Mouse (Mus musculus): ENCODE measurements around the gene Ddx49. TPM values are rescaled to one million over a fixed set of nuclear protein-coding genes. Genes with fewer than 3 reads are reported as not detected.

Gene Ddx49
- polyA plus RNA-seq, 1 experiment: 33.4 TPM

DNA sequence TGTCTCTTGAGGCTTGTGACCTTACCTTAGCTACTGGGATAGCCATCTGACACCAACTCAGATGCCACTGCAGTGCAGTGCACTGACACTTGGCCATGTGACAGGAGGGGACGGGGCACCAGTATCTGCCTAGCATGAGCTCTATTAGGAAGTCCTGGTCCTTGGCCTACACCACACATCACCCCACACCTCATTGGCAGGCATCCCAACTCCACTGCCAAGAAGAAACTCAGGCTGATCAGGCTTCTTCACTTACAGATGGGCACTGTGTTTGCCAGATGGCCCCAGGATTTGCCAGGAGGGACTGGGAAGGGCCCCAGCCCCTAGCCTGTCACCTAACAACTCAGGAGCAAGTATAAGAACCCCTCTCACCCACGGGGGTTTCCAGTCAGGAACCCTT is 11.1 kb upstream of the Ddx49 start:
- WGBS: 73% methylated on average over 2 of the region's 2 CpGs
- Histone ChIP-seq H3K4me1 (ENCODE audit: control insufficient read depth, insufficient read depth, low read length) (no peaks in the 10 kb centered on the region; the same call in 1 of the 2 replicates), H3K4me3 (replicated peaks; ENCODE audit: control insufficient read depth, low read depth, low read length) (no peak overlapping the region), H3K27ac (ENCODE audit: control insufficient read depth, insufficient read depth, low read depth, low read length, poor library complexity) (no peak overlapping the region; the same call in 1 of the 2 replicates)
- no peak for TF ChIP-seq CTCF (IDR thresholded peaks at IDR 0.05; ENCODE audit: control insufficient read depth, insufficient read depth, low read length)
- TF ChIP-seq POLR2A (IDR thresholded peaks at IDR 0.05; ENCODE audit: borderline replicate concordance, control insufficient read depth, low read depth, low read length): no peak

GRCm38 (mm10) chr8:70309311-70309710 is 7.0 kb upstream of the Ddx49 start:
- no peak overlapping the region for H3K4me3 ChIP-seq (replicated peaks; ENCODE audit: control insufficient read depth, low read depth, low read length)
- no peaks in the 10 kb centered on the region for H3K4me1 ChIP-seq (ENCODE audit: control insufficient read depth, insufficient read depth, low read length)
- H3K27ac ChIP-seq (ENCODE audit: control insufficient read depth, insufficient read depth, low read depth, low read length, poor library complexity): no peak overlapping the region
- TF ChIP-seq POLR2A (IDR thresholded peaks at IDR 0.05; ENCODE audit: borderline replicate concordance, control insufficient read depth, low read depth, low read length) (no peak), CTCF (IDR thresholded peaks at IDR 0.05; ENCODE audit: control insufficient read depth, insufficient read depth, low read length) (peak; percentile 44; the same call in 1 of the 2 replicates)
- WGBS: 41% methylated on average over 2 of the region's 2 CpGs

DNA sequence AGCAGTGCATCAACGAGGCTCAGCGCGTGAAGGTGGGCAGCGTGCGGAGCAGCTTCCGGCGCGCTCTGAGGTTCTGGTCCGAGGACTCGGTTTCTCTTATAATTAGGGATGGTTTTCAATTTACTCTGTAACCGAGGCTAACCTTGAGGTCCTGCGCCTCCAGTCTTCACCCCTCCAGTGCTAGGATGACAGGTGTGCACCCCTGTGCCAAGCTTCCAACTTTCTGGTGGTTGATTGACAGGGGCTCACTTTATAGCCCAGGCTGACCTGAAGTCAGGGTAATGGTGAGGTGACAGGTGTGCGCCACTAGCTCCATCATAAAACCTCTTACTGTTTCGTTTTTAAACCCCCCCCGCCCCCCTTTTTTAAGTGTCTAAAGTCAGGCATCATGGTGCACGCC is 612 bp upstream of the Ddx49 start:
- Histone ChIP-seq H3K4me3 (replicated peaks; ENCODE audit: control insufficient read depth, low read depth, low read length) (peak overlapping the region; percentile 77), H3K27ac (ENCODE audit: control insufficient read depth, insufficient read depth, low read depth, low read length, poor library complexity) (peak overlapping the region; percentile 7), H3K4me1 (ENCODE audit: control insufficient read depth, insufficient read depth, low read length) (peaks cover 3% of the 10 kb centered on the region; the same call in 1 of the 2 replicates)
- TF ChIP-seq CTCF (IDR thresholded peaks at IDR 0.05; ENCODE audit: control insufficient read depth, insufficient read depth, low read length) (no peak), POLR2A (IDR thresholded peaks at IDR 0.05; ENCODE audit: borderline replicate concordance, control insufficient read depth, low read depth, low read length) (no peak)
- WGBS: 2% methylated on average over 16 of the region's 16 CpGs

DNA sequence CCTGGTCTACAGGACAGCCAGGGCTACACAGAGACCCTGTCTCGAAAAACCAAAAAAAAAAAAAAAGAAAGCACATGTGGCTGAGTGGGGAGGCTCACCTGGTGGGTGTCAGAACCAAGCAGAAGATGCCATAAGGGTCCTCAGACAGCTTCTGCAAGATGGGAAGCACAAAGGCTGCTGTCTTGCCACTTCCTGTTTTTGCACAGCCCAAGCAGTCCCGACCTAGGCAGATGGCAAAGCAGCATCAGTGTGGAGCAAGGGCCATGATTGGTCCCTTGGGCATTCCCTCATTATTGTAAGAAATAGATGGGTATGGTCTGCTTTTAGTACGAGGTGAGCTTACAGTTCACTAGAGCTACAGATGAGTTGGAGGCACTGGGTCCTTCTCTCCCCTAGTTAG is 1.4 kb downstream of the Ddx49 start:
- no peak overlapping the region for H3K4me3 ChIP-seq (replicated peaks; ENCODE audit: control insufficient read depth, low read depth, low read length)
- TF ChIP-seq POLR2A (IDR thresholded peaks at IDR 0.05; ENCODE audit: borderline replicate concordance, control insufficient read depth, low read depth, low read length) (no peak), CTCF (IDR thresholded peaks at IDR 0.05; ENCODE audit: control insufficient read depth, insufficient read depth, low read length) (no peak)
- 44% methylated on average over 3 of the region's 3 CpGs for WGBS
- no peak overlapping the region for H3K27ac ChIP-seq (ENCODE audit: control insufficient read depth, insufficient read depth, low read depth, low read length, poor library complexity)
- peaks cover 3% of the 10 kb centered on the region; the same call in 1 of the 2 replicates for H3K4me1 ChIP-seq (ENCODE audit: control insufficient read depth, insufficient read depth, low read length)

- TF ChIP-seq POLR2A (IDR thresholded peaks at IDR 0.05; ENCODE audit: borderline replicate concordance, control insufficient read depth, low read depth, low read length): no peak
- TF ChIP-seq CTCF (IDR thresholded peaks at IDR 0.05; ENCODE audit: control insufficient read depth, insufficient read depth, low read length): no peak
- Histone ChIP-seq H3K4me1 (ENCODE audit: control insufficient read depth, insufficient read depth, low read length) (no peaks in the 10 kb centered on the region), H3K27ac (ENCODE audit: control insufficient read depth, insufficient read depth, low read depth, low read length, poor library complexity) (no peak overlapping the region), H3K4me3 (replicated peaks; ENCODE audit: control insufficient read depth, low read depth, low read length) (no peak overlapping the region)
- WGBS: 81% methylated on average over 5 of the region's 5 CpGs
Measured at GRCm38 (mm10) chr8:70293988-70294405, 8.3 kb downstream of the Ddx49 start.

DNA sequence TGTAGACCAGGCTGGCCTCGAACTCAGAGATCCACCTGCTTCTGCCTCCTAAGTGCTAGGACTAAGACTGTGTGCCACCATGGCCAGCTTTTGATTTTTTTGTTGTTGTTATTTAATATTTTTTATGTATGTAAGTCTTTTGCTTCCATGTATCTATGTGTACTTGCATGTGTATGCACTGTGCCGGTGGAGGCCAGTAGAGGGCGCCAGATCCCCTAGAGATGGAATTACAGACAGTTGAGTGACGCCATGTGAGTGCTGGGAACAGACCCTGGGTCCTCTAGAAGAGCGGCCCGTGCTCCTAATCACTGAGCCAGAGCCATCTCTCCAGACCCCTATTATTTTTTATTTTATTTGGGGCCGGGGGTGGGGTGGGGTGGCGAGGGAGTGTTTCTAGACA is 15.6 kb downstream of the Ddx49 start:
- H3K4me1 ChIP-seq (ENCODE audit: control insufficient read depth, insufficient read depth, low read length): no peaks in the 10 kb centered on the region; the same call in none of the 2 replicates
- no peak overlapping the region for H3K4me3 ChIP-seq (replicated peaks; ENCODE audit: control insufficient read depth, low read depth, low read length)
- TF ChIP-seq POLR2A (IDR thresholded peaks at IDR 0.05; ENCODE audit: borderline replicate concordance, control insufficient read depth, low read depth, low read length) (no peak), CTCF (IDR thresholded peaks at IDR 0.05; ENCODE audit: control insufficient read depth, insufficient read depth, low read length) (peak; percentile 56)
- no peak overlapping the region for H3K27ac ChIP-seq (ENCODE audit: control insufficient read depth, insufficient read depth, low read depth, low read length, poor library complexity)
- 87% methylated on average over 8 of the region's 8 CpGs for WGBS

GRCm38 (mm10) chr8:70285304-70285703 is 17.0 kb downstream of the Ddx49 start:
- Histone ChIP-seq H3K4me1 (ENCODE audit: control insufficient read depth, insufficient read depth, low read length) (no peaks in the 10 kb centered on the region; the same call in none of the 2 replicates), H3K4me3 (replicated peaks; ENCODE audit: control insufficient read depth, low read depth, low read length) (no peak overlapping the region), H3K27ac (ENCODE audit: control insufficient read depth, insufficient read depth, low read depth, low read length, poor library complexity) (no peak overlapping the region)
- WGBS: 92% methylated on average over 15 of the region's 15 CpGs
- TF ChIP-seq CTCF (IDR thresholded peaks at IDR 0.05; ENCODE audit: control insufficient read depth, insufficient read depth, low read length): no peak
- TF ChIP-seq POLR2A (IDR thresholded peaks at IDR 0.05; ENCODE audit: borderline replicate concordance, control insufficient read depth, low read depth, low read length): no peak

DNA sequence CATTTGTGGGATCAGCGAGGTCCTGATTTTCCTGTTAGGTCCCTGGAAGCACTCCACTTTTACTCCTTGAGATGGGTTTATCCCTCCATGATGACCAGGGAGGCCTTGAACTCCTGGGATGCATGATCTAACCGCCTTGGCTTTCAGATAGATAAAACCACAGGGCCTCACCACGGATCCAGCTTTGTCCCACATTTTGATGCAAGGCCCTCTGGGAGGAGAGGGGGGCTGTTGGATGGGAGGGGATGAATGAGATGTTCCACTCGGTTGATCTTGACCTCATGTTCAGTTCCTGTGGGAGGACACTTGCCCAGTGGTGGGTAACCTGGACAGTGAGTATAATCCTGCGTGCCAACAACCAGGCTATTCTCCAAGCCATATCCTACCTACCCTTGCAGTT is 17.9 kb downstream of the Ddx49 start:
- H3K4me3 ChIP-seq (replicated peaks; ENCODE audit: control insufficient read depth, low read depth, low read length): no peak overlapping the region
- WGBS: 75% methylated on average over 5 of the region's 5 CpGs
- no peak overlapping the region for H3K27ac ChIP-seq (ENCODE audit: control insufficient read depth, insufficient read depth, low read depth, low read length, poor library complexity)
- H3K4me1 ChIP-seq (ENCODE audit: control insufficient read depth, insufficient read depth, low read length): no peaks in the 10 kb centered on the region; the same call in none of the 2 replicates
- TF ChIP-seq CTCF (IDR thresholded peaks at IDR 0.05; ENCODE audit: control insufficient read depth, insufficient read depth, low read length) (no peak), POLR2A (IDR thresholded peaks at IDR 0.05; ENCODE audit: borderline replicate concordance, control insufficient read depth, low read depth, low read length) (no peak)

Measured in bone marrow, adult 2 months (tissue).